In the genomic region with DNA sequence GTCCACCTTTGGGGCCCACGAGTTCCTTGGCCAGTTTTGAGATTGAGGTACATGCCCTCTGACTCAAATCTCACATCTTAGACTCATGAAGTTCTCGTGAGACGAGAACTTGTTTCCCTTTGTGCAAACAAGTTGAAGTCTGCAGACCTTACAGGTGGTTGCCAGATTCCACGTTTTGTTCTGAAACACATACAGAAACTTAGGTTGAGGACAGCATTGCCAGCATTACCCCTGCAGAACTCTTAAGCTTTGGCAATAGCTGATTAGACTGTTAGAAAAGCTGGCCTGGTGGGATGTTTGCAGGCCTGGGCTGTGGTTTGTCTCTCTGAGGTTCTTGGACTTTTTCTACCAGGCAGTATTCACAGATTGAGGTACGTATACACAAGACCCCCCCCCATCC, we compare ENCODE assay signal across 21 mouse cellular contexts. TPM values are rescaled to one million over a fixed set of nuclear protein-coding genes. Genes with fewer than 3 reads are reported as not detected.
"Had no signal": no experiment of that assay in that cellular context is flagged by ENCODE, and none has a peak within 500 bp of the region (broad histone marks: within the 10 kb centered on the region; RNA-seq: fewer than 3 reads in every experiment).

No protein-coding gene starts in this region.

- H3K9me3 ChIP-seq: midbrain, embryonic 10.5 days; midbrain, embryonic 13.5 days; midbrain, embryonic 15.5 days; neural tube, embryonic 12.5 days had no signal

- DNase-seq: lung, adult 18-20 months; lung, embryonic 14.5 days; lung, postnatal 10 days; lung, postnatal 4 days; retina, postnatal 1 day; right cerebral cortex, adult 18-20 months; right cerebral cortex, postnatal 25 days; right cerebral cortex, postnatal 4 days; spleen, adult 18-20 months; thymus, adult 18-20 months; thymus, postnatal 14 days; thymus, postnatal 36 days had no signal

- H3K4me2 ChIP-seq: lung, embryonic 14.5 days; midbrain, embryonic 13.5 days; midbrain, embryonic 15.5 days; neural tube, embryonic 12.5 days had no signal

- H3K4me3 ChIP-seq: midbrain, embryonic 10.5 days; midbrain, embryonic 13.5 days; midbrain, embryonic 15.5 days; myocyte; neural tube, embryonic 12.5 days had no signal

- H3K9ac ChIP-seq: lung, embryonic 14.5 days; midbrain, embryonic 13.5 days; midbrain, embryonic 15.5 days; neural tube, embryonic 12.5 days had no signal

- ATAC-seq: midbrain, embryonic 13.5 days; midbrain, embryonic 15.5 days had no signal

- H3K27ac ChIP-seq: midbrain, embryonic 10.5 days; midbrain, embryonic 13.5 days; midbrain, embryonic 15.5 days; neural tube, embryonic 12.5 days had no signal

- H3K36me3 ChIP-seq: midbrain, embryonic 10.5 days; midbrain, embryonic 13.5 days; midbrain, embryonic 15.5 days; neural tube, embryonic 12.5 days had no signal

RNA-seq across cellular contexts. Expression of a gene that starts 7.0 kb away (rescaled TPM):
- polyA plus RNA-seq: liver, embryonic 16.5 days; lung, embryonic 14.5 days; lung, embryonic 16.5 days; midbrain, embryonic 13.5 days; midbrain, embryonic 15.5 days; neural tube, embryonic 14.5 days; thymus, postnatal 0 days had no signal
